Mouse (Mus musculus): Measurements from ENCODE around the gene Guca1a.

DNA sequence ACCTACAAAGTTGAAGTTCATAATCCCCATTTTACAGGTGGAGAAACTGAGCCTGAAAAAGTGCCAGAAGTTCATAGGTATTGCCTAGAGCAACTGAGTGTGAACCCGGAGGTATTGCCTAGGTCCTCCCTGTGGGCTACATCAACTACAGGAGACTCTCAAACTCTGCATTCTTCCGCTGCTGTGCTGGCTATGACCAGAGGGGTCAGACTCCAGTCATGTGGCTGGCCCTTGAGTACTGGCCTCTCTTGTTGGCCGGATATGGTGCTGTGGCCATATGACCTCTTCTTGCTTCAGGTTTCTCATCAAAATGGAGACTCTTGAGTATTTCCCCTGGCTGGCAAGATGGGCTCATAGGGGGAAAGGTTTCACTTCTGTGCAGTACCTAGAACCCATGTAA lies 41.9 kb upstream of the Guca1a start:
- TF ChIP-seq CTCF (IDR thresholded peaks at IDR 0.05; ENCODE audit: borderline replicate concordance, control insufficient read depth, extremely low read depth, insufficient read depth, low read length, poor library complexity): no peak
- no peak for TF ChIP-seq POLR2A (IDR thresholded peaks at IDR 0.05; ENCODE audit: control insufficient read depth, extremely low read depth, insufficient read depth, low read length, poor library complexity)

Measured in thymus, adult 2 months (tissue).